Mouse (Mus musculus): ENCODE data around the gene Olfm2. TPM values are rescaled to one million over a fixed set of nuclear protein-coding genes. Genes with fewer than 3 reads are reported as not detected.

Olfm2 gene
- polyA plus RNA-seq, 1 experiment from 2014 or later = 0.32 TPM

GRCm38 (mm10) chr9:20726859-20727600, 19.1 kb downstream of the Olfm2 start:
- ATAC-seq = no peak
- ChIA-PET CTCF (no interaction called here), POLR2A (no interaction called here)
- no peak for TF ChIP-seq CTCF (IDR thresholded peaks at IDR 0.05)
- H3K27me3 ChIP-seq = peaks cover 16% of the 10 kb centered on the region
- in situ Hi-C loops (cut with MboI; ENCODE audit: low pct_unique_long_range_greater_than_20kb) = no loop called here
- DNase-seq (ENCODE audit: low read depth, low spot score) = no peak

- peaks cover 16% of the 10 kb centered on the region for H3K27me3 ChIP-seq
- TF ChIP-seq CTCF (IDR thresholded peaks at IDR 0.05) = no peak
- no peak for ATAC-seq
- POLR2A ChIA-PET = no interaction called here
- in situ Hi-C loops (cut with MboI; ENCODE audit: low pct_unique_long_range_greater_than_20kb) = no loop called here
- DNase-seq (ENCODE audit: low read depth, low spot score) = no peak
- CTCF ChIA-PET = no interaction called here
Measured at GRCm38 (mm10) chr9:20726134-20726858, 19.9 kb downstream of the Olfm2 start.

DNA sequence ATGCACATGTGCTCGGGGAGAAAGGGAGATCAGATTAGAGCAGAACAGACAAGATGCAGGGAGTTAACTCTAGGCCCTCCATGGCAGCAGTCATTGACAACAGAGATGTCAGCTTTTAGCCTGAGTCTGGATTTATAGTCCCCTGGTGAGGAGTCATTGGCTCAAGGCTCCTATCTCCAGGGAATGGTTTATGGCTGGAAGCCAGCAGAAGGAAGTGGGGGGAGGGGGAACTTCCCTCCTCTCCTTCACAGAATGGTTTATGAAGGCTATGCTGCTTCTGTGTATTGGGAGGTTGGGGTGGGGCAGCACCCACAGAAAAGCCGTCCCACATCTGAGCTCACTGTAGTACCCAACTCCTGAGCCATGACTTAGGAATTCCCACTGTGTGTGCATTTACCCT, 24.6 kb downstream of the Olfm2 start:
- peaks cover 6% of the 10 kb centered on the region for H3K27me3 ChIP-seq
- ChIA-PET POLR2A (no interaction called here), CTCF (no interaction called here)
- TF ChIP-seq CTCF (IDR thresholded peaks at IDR 0.05) = no peak
- DNase-seq (ENCODE audit: low read depth, low spot score) (no peak), ATAC-seq (no peak)
- in situ Hi-C loops (cut with MboI; ENCODE audit: low pct_unique_long_range_greater_than_20kb) = no loop called here

- POLR2A ChIA-PET = no interaction called here
- in situ Hi-C loops (cut with MboI; ENCODE audit: low pct_unique_long_range_greater_than_20kb) = no loop called here
- CTCF ChIA-PET = no interaction called here
- ATAC-seq (no peak), DNase-seq (ENCODE audit: low read depth, low spot score) (no peak)
- peak; percentile 35 for TF ChIP-seq CTCF (IDR thresholded peaks at IDR 0.05)
- no peaks in the 10 kb centered on the region for H3K27me3 ChIP-seq
Measured at GRCm38 (mm10) chr9:20715332-20715731, 30.8 kb downstream of the Olfm2 start.

DNA sequence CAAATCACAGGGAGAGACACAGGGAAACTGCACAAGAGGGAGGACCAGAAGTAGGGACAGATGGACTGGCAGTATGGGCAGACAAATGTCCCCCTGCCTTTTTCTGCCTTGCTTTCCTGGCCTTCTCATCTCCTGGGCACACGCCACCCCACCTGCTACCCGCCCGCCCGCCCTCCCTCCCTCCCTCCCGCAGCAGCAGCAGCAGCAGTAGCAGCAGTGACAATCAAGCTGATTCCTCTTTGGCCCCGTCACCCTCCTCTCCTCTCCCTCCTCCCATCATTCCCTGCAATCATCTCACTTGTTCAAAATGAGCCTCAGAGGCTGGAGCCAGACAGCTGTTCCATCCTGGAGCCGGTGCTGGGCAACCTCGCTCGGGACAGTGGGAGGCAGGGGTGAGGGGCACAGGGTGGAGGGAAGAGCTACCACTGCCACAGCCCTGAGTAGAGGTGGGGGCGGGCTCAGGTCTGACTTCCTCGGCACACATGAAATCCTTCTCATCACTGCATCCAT, 32.6 kb downstream of the Olfm2 start:
- ATAC-seq (no peak), DNase-seq (ENCODE audit: low read depth, low spot score) (no peak)
- in situ Hi-C loops (cut with MboI; ENCODE audit: low pct_unique_long_range_greater_than_20kb) = no loop called here
- ChIA-PET POLR2A (no interaction called here), CTCF (no interaction called here)
- H3K27me3 ChIP-seq = no peaks in the 10 kb centered on the region
- no peak for TF ChIP-seq CTCF (IDR thresholded peaks at IDR 0.05)

GRCm38 (mm10) chr9:20712934-20713477, 33.1 kb downstream of the Olfm2 start:
- TF ChIP-seq CTCF (IDR thresholded peaks at IDR 0.05) = no peak
- ChIA-PET POLR2A (no interaction called here), CTCF (interaction anchor here (1.3 kb wide), 1 partner anchor 11 kb away, joined by 3 read pairs; no protein-coding TSS in a partner anchor)
- no peaks in the 10 kb centered on the region for H3K27me3 ChIP-seq
- in situ Hi-C loops (cut with MboI; ENCODE audit: low pct_unique_long_range_greater_than_20kb) = no loop called here
- DNase-seq (ENCODE audit: low read depth, low spot score) = no peak
- ATAC-seq = no peak

DNA sequence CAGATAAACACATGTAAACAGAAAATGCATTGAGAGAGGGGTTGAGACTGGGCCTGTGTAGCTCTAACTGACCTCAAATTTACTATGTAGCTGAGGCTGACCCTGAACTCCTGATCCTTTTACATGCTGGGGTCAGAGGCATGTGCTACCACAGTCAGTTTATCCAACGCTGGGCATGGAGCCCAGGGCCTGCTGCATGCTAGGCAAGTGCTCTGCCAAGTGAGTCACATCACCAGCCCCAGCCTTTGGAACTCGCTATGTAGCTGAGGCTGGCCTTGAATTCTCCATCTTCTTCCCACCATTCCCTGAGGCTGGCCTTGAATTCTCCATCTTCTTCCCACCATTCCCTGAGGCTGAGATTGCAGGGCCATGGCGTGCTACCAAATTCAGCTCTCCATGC, 35.7 kb downstream of the Olfm2 start:
- in situ Hi-C loops (cut with MboI; ENCODE audit: low pct_unique_long_range_greater_than_20kb) = no loop called here
- DNase-seq (ENCODE audit: low read depth, low spot score) = no peak
- CTCF ChIA-PET = no interaction called here
- POLR2A ChIA-PET = no interaction called here
- no peaks in the 10 kb centered on the region for H3K27me3 ChIP-seq
- no peak for ATAC-seq
- no peak for TF ChIP-seq CTCF (IDR thresholded peaks at IDR 0.05)

DNA sequence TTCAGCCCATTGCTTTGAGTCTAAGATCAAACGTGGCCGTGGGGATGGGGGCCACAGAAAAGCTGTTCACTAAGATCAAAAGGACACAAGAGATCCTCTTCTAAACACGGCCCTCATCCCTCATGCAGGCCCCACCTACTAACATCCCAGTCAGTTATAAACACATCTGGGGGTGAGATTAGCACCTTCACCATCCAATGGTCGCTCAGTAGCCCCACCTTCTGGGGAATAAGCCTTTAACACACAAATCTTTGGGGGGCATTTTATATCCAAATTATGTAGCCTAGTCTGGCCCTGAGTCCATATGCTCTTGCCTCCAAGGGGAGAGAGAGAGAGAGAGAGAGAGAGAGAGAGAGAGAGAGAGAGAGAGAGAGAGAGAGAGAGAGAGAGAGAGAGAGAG, 40.2 kb downstream of the Olfm2 start:
- no peak for ATAC-seq
- POLR2A ChIA-PET = no interaction called here
- CTCF ChIA-PET = no interaction called here
- no peaks in the 10 kb centered on the region for H3K27me3 ChIP-seq
- DNase-seq (ENCODE audit: low read depth, low spot score) = no peak
- in situ Hi-C loops (cut with MboI; ENCODE audit: low pct_unique_long_range_greater_than_20kb) = no loop called here
- no peak for TF ChIP-seq CTCF (IDR thresholded peaks at IDR 0.05)

- in situ Hi-C loops (cut with MboI; ENCODE audit: low pct_unique_long_range_greater_than_20kb) = no loop called here
- no peak for TF ChIP-seq CTCF (IDR thresholded peaks at IDR 0.05)
- POLR2A ChIA-PET = no interaction called here
- no peak for ATAC-seq
- no peak for DNase-seq (ENCODE audit: low read depth, low spot score)
- H3K27me3 ChIP-seq = no peaks in the 10 kb centered on the region
- CTCF ChIA-PET = no interaction called here
Measured at GRCm38 (mm10) chr9:20705420-20705819, 40.7 kb downstream of the Olfm2 start.

DNA sequence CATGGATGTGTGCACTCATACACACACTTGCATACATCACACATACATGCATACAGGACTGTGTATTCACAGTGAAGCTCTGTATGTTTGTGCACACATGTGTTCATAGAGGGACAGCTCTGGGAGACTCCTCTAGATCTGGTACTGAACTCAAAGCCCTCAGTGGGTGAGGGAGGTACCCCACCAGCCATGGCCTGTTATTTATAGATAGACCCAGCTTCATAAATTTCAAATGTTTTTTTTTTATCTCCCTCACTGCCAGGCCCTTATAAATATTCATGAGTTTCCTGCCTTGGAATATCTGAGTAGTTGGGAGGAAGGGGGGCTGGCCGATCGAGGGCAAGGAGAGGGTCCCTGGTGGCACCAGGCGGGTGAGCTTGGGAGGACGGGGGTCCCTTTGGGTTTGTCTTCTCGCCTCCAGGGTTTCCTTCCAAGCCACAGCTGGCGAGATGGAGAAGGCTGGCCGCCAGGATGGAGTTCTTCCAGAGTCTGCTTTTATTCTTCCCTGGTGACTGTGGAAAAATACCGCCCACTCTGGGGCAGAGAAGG, 42.2 kb downstream of the Olfm2 start:
- DNase-seq (ENCODE audit: low read depth, low spot score) (no peak), ATAC-seq (no peak)
- in situ Hi-C loops (cut with MboI; ENCODE audit: low pct_unique_long_range_greater_than_20kb) = no loop called here
- POLR2A ChIA-PET = no interaction called here
- CTCF ChIA-PET = interaction anchor here (1.2 kb wide), 1 partner anchor 28 kb away, joined by 4 read pairs; no protein-coding TSS in a partner anchor
- no peak for TF ChIP-seq CTCF (IDR thresholded peaks at IDR 0.05)
- H3K27me3 ChIP-seq = no peaks in the 10 kb centered on the region

- TF ChIP-seq CTCF (IDR thresholded peaks at IDR 0.05) = no peak
- ChIA-PET POLR2A (no interaction called here), CTCF (no interaction called here)
- no peak for DNase-seq (ENCODE audit: low read depth, low spot score)
- H3K27me3 ChIP-seq = peaks cover 10% of the 10 kb centered on the region
- no peak for ATAC-seq
- in situ Hi-C loops (cut with MboI; ENCODE audit: low pct_unique_long_range_greater_than_20kb) = no loop called here
Measured at GRCm38 (mm10) chr9:20697466-20697865, 48.7 kb downstream of the Olfm2 start.

Data from Patski (cell line).